Mouse (Mus musculus): ENCODE data around the gene Ensa. TPM values are rescaled to one million over a fixed set of nuclear protein-coding genes. Genes with fewer than 3 reads are reported as not detected.

Gene Ensa
- polyA plus RNA-seq, 1 experiment from 2014 or later = 97.2 TPM

DNA sequence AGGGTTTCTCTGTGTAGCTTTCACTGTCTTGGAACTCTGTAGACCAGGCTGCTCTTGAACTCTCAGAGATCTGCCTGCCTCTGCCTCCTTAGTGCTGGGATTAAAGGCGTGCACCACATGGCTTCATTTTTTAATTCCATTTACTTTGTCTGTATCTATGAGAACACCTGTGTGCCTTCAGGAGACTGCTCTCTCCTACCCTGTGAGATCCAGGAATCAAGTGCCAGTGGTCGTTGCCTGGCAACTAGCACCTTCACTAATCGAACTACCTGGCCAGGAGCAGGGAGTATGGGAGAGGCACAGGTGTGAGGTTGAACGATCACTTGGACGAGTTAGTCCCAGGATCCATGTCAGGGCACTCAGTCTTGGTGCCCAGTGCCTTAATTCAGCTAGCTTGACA, 46.4 kb downstream of the Ensa start:
- WGBS = 94% methylated on average over 5 of the region's 5 CpGs
- no peak overlapping the region for H3K4me3 ChIP-seq (ENCODE audit: low read depth, low read length)
- no peak overlapping the region for H3K4me2 ChIP-seq (ENCODE audit: low read length)
- H3K4me1 ChIP-seq (ENCODE audit: control insufficient read depth, insufficient read depth, low read length) = peaks cover 9% of the 10 kb centered on the region; the same call in 1 of the 2 replicates
- H3K27ac ChIP-seq (ENCODE audit: low read depth, low read length) = no peak overlapping the region
- ATAC-seq = no peak
- no peaks in the 10 kb centered on the region for H3K9me3 ChIP-seq (replicated peaks; ENCODE audit: control insufficient read depth, low read length)
- no peaks in the 10 kb centered on the region for H3K27me3 ChIP-seq (replicated peaks; ENCODE audit: control insufficient read depth, insufficient read depth, low read length)
- no peak overlapping the region for H3K9ac ChIP-seq (ENCODE audit: low read length)
- H3K36me3 ChIP-seq (ENCODE audit: control insufficient read depth, insufficient read depth, low read length) = peaks cover 20% of the 10 kb centered on the region
- DNase-seq (ENCODE audit: low spot score) = no peak

DNA sequence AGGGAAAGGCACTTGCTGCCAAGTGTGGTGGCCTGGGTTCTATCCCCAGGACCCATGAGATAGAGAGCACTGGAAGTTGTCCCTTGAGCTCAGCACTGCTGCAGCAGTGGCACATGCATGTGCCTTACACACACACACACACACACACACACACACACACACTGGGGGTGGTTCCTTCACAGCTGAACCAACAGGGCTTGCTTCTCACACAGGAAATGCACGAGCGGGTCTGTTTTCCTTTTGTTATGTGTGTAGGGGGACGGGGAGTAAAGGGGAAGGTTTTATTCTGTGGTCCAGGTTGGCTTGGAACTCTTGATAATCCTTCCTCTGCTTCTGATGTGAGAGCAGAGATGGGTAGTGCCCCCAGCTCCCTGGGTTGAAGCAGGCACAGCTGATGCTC, 47.7 kb downstream of the Ensa start:
- ATAC-seq = no peak
- H3K27ac ChIP-seq (ENCODE audit: low read depth, low read length) = no peak overlapping the region
- no peak overlapping the region for H3K4me3 ChIP-seq (ENCODE audit: low read depth, low read length)
- no peak for DNase-seq (ENCODE audit: low spot score)
- H3K4me2 ChIP-seq (ENCODE audit: low read length) = no peak overlapping the region
- H3K27me3 ChIP-seq (replicated peaks; ENCODE audit: control insufficient read depth, insufficient read depth, low read length) = no peaks in the 10 kb centered on the region
- WGBS = 66% methylated on average over 3 of the region's 3 CpGs
- H3K9ac ChIP-seq (ENCODE audit: low read length) = no peak overlapping the region
- H3K36me3 ChIP-seq (ENCODE audit: control insufficient read depth, insufficient read depth, low read length) = peaks cover 22% of the 10 kb centered on the region
- peaks cover 6% of the 10 kb centered on the region; the same call in 1 of the 2 replicates for H3K4me1 ChIP-seq (ENCODE audit: control insufficient read depth, insufficient read depth, low read length)
- no peaks in the 10 kb centered on the region for H3K9me3 ChIP-seq (replicated peaks; ENCODE audit: control insufficient read depth, low read length)

DNA sequence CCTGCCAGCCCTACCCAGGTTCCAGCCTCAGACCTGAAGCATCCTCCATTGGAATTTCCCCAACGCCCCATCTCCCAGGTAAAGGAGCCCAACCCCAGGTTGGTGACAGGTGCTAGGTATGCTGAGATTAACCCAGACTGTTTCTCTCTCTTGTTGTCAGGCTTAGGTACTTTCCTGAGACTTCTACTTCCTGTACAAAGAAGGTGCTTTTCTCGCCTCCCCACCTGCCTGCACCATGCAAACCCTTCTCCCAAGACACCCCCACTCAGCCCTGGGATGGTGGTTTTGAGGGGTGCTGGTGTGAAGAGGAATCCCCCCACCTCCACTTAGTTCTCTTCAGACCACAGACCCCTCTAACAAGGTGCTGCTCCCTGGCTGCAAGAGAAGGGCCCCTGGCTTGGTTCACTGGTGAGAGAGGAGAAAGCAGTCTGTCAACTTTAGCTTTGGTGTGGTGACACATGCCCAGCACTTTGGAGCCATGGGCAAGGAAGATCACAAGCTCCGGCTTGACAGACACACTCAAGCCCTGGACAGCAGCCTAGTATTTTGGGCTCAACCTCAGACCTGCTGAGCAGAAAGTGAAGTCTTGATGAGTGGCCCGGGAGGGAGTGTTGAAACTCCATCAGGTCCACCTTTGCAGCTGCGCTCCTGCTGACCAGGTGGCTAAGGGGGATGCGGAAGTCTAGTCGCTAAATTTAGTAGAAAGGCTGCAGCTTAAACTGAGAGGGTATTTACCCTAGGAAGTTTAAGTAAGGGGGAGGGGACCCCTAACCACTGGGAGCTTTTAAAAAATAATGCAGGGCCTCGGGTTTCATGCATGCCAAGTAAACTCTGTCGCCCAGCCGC, 48.3 kb downstream of the Ensa start:
- 58% methylated on average over 10 of the region's 10 CpGs for WGBS
- DNase-seq (ENCODE audit: low spot score) (no peak), ATAC-seq (no peak)
- Histone ChIP-seq H3K4me3 (ENCODE audit: low read depth, low read length) (no peak overlapping the region), H3K4me2 (ENCODE audit: low read length) (no peak overlapping the region), H3K9me3 (replicated peaks; ENCODE audit: control insufficient read depth, low read length) (no peaks in the 10 kb centered on the region), H3K27ac (ENCODE audit: low read depth, low read length) (no peak overlapping the region), H3K4me1 (ENCODE audit: control insufficient read depth, insufficient read depth, low read length) (peaks cover under 1% of the 10 kb centered on the region; the same call in 1 of the 2 replicates), H3K27me3 (replicated peaks; ENCODE audit: control insufficient read depth, insufficient read depth, low read length) (no peaks in the 10 kb centered on the region), H3K9ac (ENCODE audit: low read length) (no peak overlapping the region), H3K36me3 (ENCODE audit: control insufficient read depth, insufficient read depth, low read length) (peaks cover 22% of the 10 kb centered on the region)

DNA sequence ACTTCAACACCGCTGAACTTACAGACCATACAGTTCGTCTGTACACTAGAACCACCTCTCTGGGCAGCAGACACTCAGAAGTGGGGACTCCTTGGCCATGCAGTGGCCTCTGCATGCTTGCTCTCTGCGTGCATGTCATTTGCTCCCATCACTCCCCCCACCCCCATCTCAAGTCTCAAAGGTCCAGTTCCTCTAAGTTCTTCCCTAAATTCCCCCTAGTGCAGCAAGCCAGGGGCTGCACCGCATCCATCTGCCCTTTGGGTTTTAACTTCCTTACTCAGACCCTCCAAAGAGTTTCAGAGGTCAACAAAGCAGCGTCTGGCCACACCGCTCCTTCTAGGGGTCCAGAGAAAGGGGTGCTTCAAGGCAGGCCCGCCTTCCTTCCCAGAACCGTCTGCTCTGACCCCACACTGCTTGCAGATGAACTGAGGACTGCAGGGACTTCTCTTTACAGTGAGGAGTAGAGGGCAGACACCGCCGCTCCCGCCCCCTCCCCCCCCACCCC, 49.0 kb downstream of the Ensa start:
- Histone ChIP-seq H3K4me3 (ENCODE audit: low read depth, low read length) (no peak overlapping the region), H3K4me1 (ENCODE audit: control insufficient read depth, insufficient read depth, low read length) (no peaks in the 10 kb centered on the region), H3K9me3 (replicated peaks; ENCODE audit: control insufficient read depth, low read length) (no peaks in the 10 kb centered on the region), H3K27ac (ENCODE audit: low read depth, low read length) (0 out of 2 replicates have a peak overlapping the region, but pooled peaks have one; percentile 3), H3K9ac (ENCODE audit: low read length) (no peak overlapping the region), H3K36me3 (ENCODE audit: control insufficient read depth, insufficient read depth, low read length) (peaks cover 22% of the 10 kb centered on the region), H3K27me3 (replicated peaks; ENCODE audit: control insufficient read depth, insufficient read depth, low read length) (no peaks in the 10 kb centered on the region), H3K4me2 (ENCODE audit: low read length) (no peak overlapping the region)
- no peak for ATAC-seq
- WGBS = 32% methylated on average over 11 of the region's 11 CpGs
- no peak for DNase-seq (ENCODE audit: low spot score)

DNA sequence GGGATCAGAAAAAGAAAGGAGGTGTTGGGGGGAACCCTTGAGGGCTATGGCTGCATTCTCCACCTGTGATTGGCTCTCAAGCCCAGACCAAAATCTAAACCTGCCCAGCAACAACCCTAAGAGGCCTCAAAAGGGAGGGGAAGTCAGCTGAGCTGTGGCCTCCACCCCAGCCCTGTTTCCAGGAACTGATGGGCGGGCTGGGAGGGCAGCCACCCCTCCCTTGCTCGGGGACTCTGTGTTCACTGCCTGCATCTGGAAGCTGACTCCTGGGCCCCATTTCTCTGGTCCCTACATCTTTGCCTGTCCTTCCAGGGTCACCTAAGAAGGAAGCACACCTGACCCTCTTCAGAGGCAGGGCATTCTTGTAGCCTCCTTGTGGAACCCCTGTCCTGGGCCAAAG, 49.4 kb downstream of the Ensa start:
- DNase-seq (ENCODE audit: low spot score) = no peak
- Histone ChIP-seq H3K36me3 (ENCODE audit: control insufficient read depth, insufficient read depth, low read length) (peaks cover 22% of the 10 kb centered on the region), H3K27ac (ENCODE audit: low read depth, low read length) (no peak overlapping the region), H3K4me3 (ENCODE audit: low read depth, low read length) (no peak overlapping the region), H3K9me3 (replicated peaks; ENCODE audit: control insufficient read depth, low read length) (no peaks in the 10 kb centered on the region), H3K4me2 (ENCODE audit: low read length) (no peak overlapping the region), H3K4me1 (ENCODE audit: control insufficient read depth, insufficient read depth, low read length) (no peaks in the 10 kb centered on the region), H3K27me3 (replicated peaks; ENCODE audit: control insufficient read depth, insufficient read depth, low read length) (no peaks in the 10 kb centered on the region), H3K9ac (ENCODE audit: low read length) (no peak overlapping the region)
- 40% methylated on average over 2 of the region's 2 CpGs for WGBS
- no peak for ATAC-seq

DNA sequence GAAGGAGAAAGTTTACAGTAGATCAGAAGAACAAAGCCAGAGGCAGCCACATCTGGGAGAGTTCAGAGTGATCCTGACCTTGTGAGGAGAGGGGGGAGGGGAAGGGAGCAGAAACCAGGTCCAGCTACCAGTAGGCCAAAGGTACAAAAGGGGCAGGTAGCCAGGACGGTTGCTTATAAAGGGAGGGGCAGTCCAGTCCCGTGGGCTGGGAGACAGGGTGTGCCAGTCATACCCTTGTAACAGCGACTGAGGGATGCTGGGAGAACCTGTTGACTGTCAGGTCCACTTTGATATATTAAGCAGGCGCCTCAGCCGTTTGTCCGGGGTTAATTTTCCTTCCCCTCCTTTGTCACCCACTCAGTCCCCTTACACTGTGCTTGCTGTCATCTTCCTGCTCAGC, 50.0 kb downstream of the Ensa start:
- Histone ChIP-seq H3K4me3 (ENCODE audit: low read depth, low read length) (no peak overlapping the region), H3K4me2 (ENCODE audit: low read length) (no peak overlapping the region), H3K27me3 (replicated peaks; ENCODE audit: control insufficient read depth, insufficient read depth, low read length) (no peaks in the 10 kb centered on the region), H3K36me3 (ENCODE audit: control insufficient read depth, insufficient read depth, low read length) (peaks cover 18% of the 10 kb centered on the region), H3K4me1 (ENCODE audit: control insufficient read depth, insufficient read depth, low read length) (no peaks in the 10 kb centered on the region), H3K27ac (ENCODE audit: low read depth, low read length) (peak overlapping the region; percentile 6; the same call in 1 of the 2 replicates), H3K9me3 (replicated peaks; ENCODE audit: control insufficient read depth, low read length) (no peaks in the 10 kb centered on the region), H3K9ac (ENCODE audit: low read length) (no peak overlapping the region)
- ATAC-seq (no peak), DNase-seq (ENCODE audit: low spot score) (no peak)
- WGBS = 35% methylated on average over 6 of the region's 6 CpGs

- peak; percentile 55 for ATAC-seq
- no peak overlapping the region for H3K9ac ChIP-seq (ENCODE audit: low read length)
- no peak overlapping the region for H3K4me2 ChIP-seq (ENCODE audit: low read length)
- DNase-seq (ENCODE audit: low spot score) = peak; percentile 81
- no peaks in the 10 kb centered on the region for H3K9me3 ChIP-seq (replicated peaks; ENCODE audit: control insufficient read depth, low read length)
- H3K4me1 ChIP-seq (ENCODE audit: control insufficient read depth, insufficient read depth, low read length) = no peaks in the 10 kb centered on the region
- peaks cover 18% of the 10 kb centered on the region for H3K36me3 ChIP-seq (ENCODE audit: control insufficient read depth, insufficient read depth, low read length)
- H3K27ac ChIP-seq (ENCODE audit: low read depth, low read length) = peak overlapping the region; percentile 6; the same call in 1 of the 2 replicates
- H3K4me3 ChIP-seq (ENCODE audit: low read depth, low read length) = no peak overlapping the region
- WGBS = 39% methylated on average over 7 of the region's 8 CpGs
- H3K27me3 ChIP-seq (replicated peaks; ENCODE audit: control insufficient read depth, insufficient read depth, low read length) = no peaks in the 10 kb centered on the region
Measured at GRCm38 (mm10) chr3:95675301-95676092, 50.7 kb downstream of the Ensa start.

GRCm38 (mm10) chr3:95676745-95677419, 52.1 kb downstream of the Ensa start:
- Histone ChIP-seq H3K36me3 (ENCODE audit: control insufficient read depth, insufficient read depth, low read length) (peaks cover 18% of the 10 kb centered on the region), H3K9ac (ENCODE audit: low read length) (no peak overlapping the region), H3K4me3 (ENCODE audit: low read depth, low read length) (no peak overlapping the region), H3K4me1 (ENCODE audit: control insufficient read depth, insufficient read depth, low read length) (no peaks in the 10 kb centered on the region), H3K9me3 (replicated peaks; ENCODE audit: control insufficient read depth, low read length) (no peaks in the 10 kb centered on the region), H3K27me3 (replicated peaks; ENCODE audit: control insufficient read depth, insufficient read depth, low read length) (no peaks in the 10 kb centered on the region), H3K4me2 (ENCODE audit: low read length) (no peak overlapping the region), H3K27ac (ENCODE audit: low read depth, low read length) (no peak overlapping the region)
- ATAC-seq (no peak), DNase-seq (ENCODE audit: low spot score) (peak; percentile 28)
- 62% methylated on average over 15 of the region's 15 CpGs for WGBS

All from forebrain, embryonic 14.5 days (tissue).